Mouse (Mus musculus): ENCODE data around the gene Ppp1r14a.
A peak's percentile ranks its signal among the peaks of the same experiment; 100 is the strongest.

DNA sequence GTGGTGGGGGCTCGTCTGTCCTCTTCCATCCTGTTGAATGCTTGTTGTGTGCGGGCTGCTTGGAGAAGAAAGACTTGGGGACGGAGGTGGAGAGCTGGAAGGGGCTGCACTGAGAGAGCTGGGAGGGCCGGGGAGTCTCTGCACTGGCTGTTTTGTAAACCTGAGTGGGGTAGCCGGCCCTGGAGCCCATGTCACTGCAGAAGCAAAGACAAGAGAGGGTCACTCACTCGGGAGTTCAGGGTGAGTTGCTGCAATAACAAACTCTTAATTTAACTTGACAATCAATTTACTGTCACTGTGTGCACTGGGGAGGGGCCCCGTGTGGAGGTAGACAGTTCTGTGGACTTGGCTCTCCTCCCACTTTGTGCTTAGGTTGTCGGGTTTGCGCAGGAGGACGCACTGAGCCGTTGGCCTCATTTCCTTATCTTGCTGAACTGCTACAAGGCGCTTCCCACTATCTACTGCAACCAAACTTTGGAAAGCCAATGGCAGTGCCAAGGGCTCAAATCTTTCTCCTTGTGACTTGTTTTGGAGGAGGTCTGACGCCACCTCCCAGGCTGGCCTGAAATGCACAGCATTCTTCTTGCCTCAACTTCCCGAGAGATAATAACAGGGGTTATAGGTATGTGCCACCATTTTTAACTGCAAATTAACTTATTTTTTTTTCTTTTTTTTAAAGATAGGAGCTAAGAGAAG is 50.0 kb downstream of the Ppp1r14a start:
- TF ChIP-seq CTCF (IDR thresholded peaks at IDR 0.05; ENCODE audit: low read depth) (no peak), EP300 (IDR thresholded peaks at IDR 0.05; ENCODE audit: low read depth) (peak; percentile 96)

Data from liver, postnatal 0 days (tissue).